In genomic region chr7:137315544-137315940, GRCm38 (mm10) we compare ENCODE assay signal across 11 mouse cellular contexts. TPM values are rescaled to one million over a fixed set of nuclear protein-coding genes. Genes with fewer than 3 reads are reported as not detected.
A peak's percentile ranks its signal among the peaks of the same experiment; 100 is the strongest.
DNase-seq lines count a peak whose midpoint lies in the region; ATAC-seq and TF ChIP-seq lines count a peak whose summit lies in the region.
"Had no signal": no experiment of that assay in that cellular context is flagged by ENCODE, and none has a peak within 500 bp of the region (broad histone marks: within the 10 kb centered on the region; RNA-seq: fewer than 3 reads in every experiment).

No protein-coding gene starts in this region.

- H3K27ac ChIP-seq in heart, postnatal 0 days (ENCODE audit: low read depth), result no peak overlapping the region
- no peak overlapping the region for H3K27ac ChIP-seq in embryonic fibroblast, embryonic 13.5 days (ENCODE audit: insufficient read depth, low read length)
- H3K27ac ChIP-seq in intestine, embryonic 15.5 days, result no peak overlapping the region
- peak overlapping the region; percentile 95 for H3K27ac ChIP-seq in neural tube, embryonic 12.5 days

- no peak for DNase-seq in heart, postnatal 0 days (ENCODE audit: low spot score)
- DNase-seq in heart, adult 18-20 months, result no peak
- no peak for DNase-seq in left cerebral cortex, postnatal 4 days
- DNase-seq in urinary bladder, postnatal 10 days (ENCODE audit: low spot score), result no peak
- DNase-seq in embryo, embryonic 9.5 days (ENCODE audit: extremely low spot score), result no peak
- DNase-seq: cerebellum, adult 18-20 months had no signal

- intact Hi-C loops in left cerebral cortex, postnatal 4 days (cut with DNase I), result loop anchor here (5.0 to 10.0 kb wide), 2 partner anchors 111 to 1253 kb away; no protein-coding TSS in a partner anchor

- TF ChIP-seq CTCF in heart, postnatal 0 days (IDR thresholded peaks at IDR 0.05; ENCODE audit: low read depth), result no peak
- TF ChIP-seq CTCF in embryonic fibroblast, embryonic 13.5 days (IDR thresholded peaks at IDR 0.05; ENCODE audit: borderline replicate concordance, insufficient read depth, low read length), result no peak

- no peak overlapping the region for H3K9ac ChIP-seq in heart, postnatal 0 days (replicated peaks; ENCODE audit: low read depth, low read length)
- no peak overlapping the region for H3K9ac ChIP-seq in intestine, embryonic 15.5 days
- peak overlapping the region; percentile 97 for H3K9ac ChIP-seq in neural tube, embryonic 12.5 days

- H3K27me3 ChIP-seq in heart, postnatal 0 days (ENCODE audit: control insufficient read depth, insufficient read depth, low read length), result peaks cover 96% of the 10 kb centered on the region
- H3K27me3 ChIP-seq in intestine, embryonic 15.5 days (replicated peaks), result peaks cover 84% of the 10 kb centered on the region
- H3K27me3 ChIP-seq in neural tube, embryonic 12.5 days (replicated peaks), result peaks cover 62% of the 10 kb centered on the region

- no peak for TF ChIP-seq EP300 in heart, postnatal 0 days (IDR thresholded peaks at IDR 0.05; ENCODE audit: low read depth)

- H3K36me3 ChIP-seq in heart, postnatal 0 days (replicated peaks; ENCODE audit: control insufficient read depth, insufficient read depth, low read length), result no peaks in the 10 kb centered on the region
- H3K36me3 ChIP-seq in intestine, embryonic 15.5 days, result no peaks in the 10 kb centered on the region
- no peaks in the 10 kb centered on the region for H3K36me3 ChIP-seq in neural tube, embryonic 12.5 days

- H3K4me2 ChIP-seq in heart, postnatal 0 days (ENCODE audit: low read depth, low read length), result peak overlapping the region; percentile 73
- H3K4me2 ChIP-seq in intestine, embryonic 15.5 days (replicated peaks), result peak overlapping the region; percentile 97
- peak overlapping the region; percentile 64 for H3K4me2 ChIP-seq in neural tube, embryonic 12.5 days (replicated peaks)

- H3K9me3 ChIP-seq in heart, postnatal 0 days (replicated peaks; ENCODE audit: control insufficient read depth, low read length), result no peaks in the 10 kb centered on the region
- H3K9me3 ChIP-seq in intestine, embryonic 15.5 days, result no peaks in the 10 kb centered on the region
- H3K9me3 ChIP-seq in neural tube, embryonic 12.5 days, result no peaks in the 10 kb centered on the region

- 6% methylated on average over 19 of the region's 19 CpGs for WGBS in heart, postnatal 0 days
- WGBS in intestine, embryonic 15.5 days, result 2% methylated on average over 19 of the region's 19 CpGs
- under 1% methylated on average over 19 of the region's 19 CpGs for WGBS in neural tube, embryonic 12.5 days

- peak overlapping the region; percentile 70 for H3K4me3 ChIP-seq in heart, postnatal 0 days (ENCODE audit: low read depth, low read length)
- H3K4me3 ChIP-seq in embryonic fibroblast, embryonic 13.5 days (ENCODE audit: insufficient read depth, low read length), result peak overlapping the region; percentile 19; the same call in 1 of the 2 replicates
- peak overlapping the region; percentile 59 for H3K4me3 ChIP-seq in intestine, embryonic 15.5 days (replicated peaks)
- H3K4me3 ChIP-seq in neural tube, embryonic 12.5 days, result peak overlapping the region; percentile 92

- no peak for TF ChIP-seq POLR2A in embryonic fibroblast, embryonic 13.5 days (IDR thresholded peaks at IDR 0.05; ENCODE audit: low read depth, low read length)

- ATAC-seq in heart, postnatal 0 days (ENCODE audit: insufficient read depth, low read depth), result no peak
- no peak for ATAC-seq in intestine, embryonic 15.5 days
- ATAC-seq in neural tube, embryonic 12.5 days (ENCODE audit: low FRiP score, low read depth), result no peak
- ATAC-seq: activated CD4-positive, CD25-positive, alpha-beta regulatory T cell, adult 4 months had no signal

- no peaks in the 10 kb centered on the region; the same call in 1 of the 2 replicates for H3K4me1 ChIP-seq in heart, postnatal 0 days (ENCODE audit: control insufficient read depth, insufficient read depth)
- no peaks in the 10 kb centered on the region for H3K4me1 ChIP-seq in embryonic fibroblast, embryonic 13.5 days (ENCODE audit: control insufficient read depth, insufficient read depth, low read length)
- H3K4me1 ChIP-seq in intestine, embryonic 15.5 days (replicated peaks), result peaks cover 37% of the 10 kb centered on the region
- peaks cover 60% of the 10 kb centered on the region for H3K4me1 ChIP-seq in neural tube, embryonic 12.5 days

RNA-seq across cellular contexts. Expression of gene Ebf3, which starts 1.3 kb away (rescaled TPM):
- total RNA-seq in heart, postnatal 0 days (2014; rRNA removed; ENCODE audit: low replicate concordance), result 3.7 and 8.2 TPM in 2 replicates
- polyA plus RNA-seq in heart, postnatal 0 days (2015; fragmentation: Nextera tagmentation; extraction: Ambion mirVana), result 0.97 and 1.1 TPM in 2 replicates
- 1 to 10 TPM; 4.7 to 5.5 TPM for total RNA-seq in heart, adult 18-20 months (2021)
- polyA plus RNA-seq in embryonic fibroblast, embryonic 13.5 days (2011; ENCODE audit: insufficient read length, low read depth, missing spikeins), result 12.9 and 17.0 TPM in 2 replicates
- 0.88 and 1.3 TPM in 2 replicates for polyA plus RNA-seq in intestine, embryonic 15.5 days (2015; fragmentation: Nextera tagmentation; extraction: Ambion mirVana)
- 19.1 and 20.0 TPM in 2 replicates for polyA plus RNA-seq in neural tube, embryonic 12.5 days (2016; fragmentation: Nextera tagmentation; extraction: Ambion mirVana)
- 1 to 10 TPM; 2.1 to 2.7 TPM for total RNA-seq in left cerebral cortex, postnatal 4 days (2021)
- polyA plus RNA-seq: activated CD4-positive, CD25-positive, alpha-beta regulatory T cell, adult 4 months; liver, embryonic 16.5 days had no signal

Comparison
In these comparisons a context has a peak if more than half of its experiments do, and no peak if none do; other contexts are left out.
1. H3K4me3 ChIP-seq: peak in every context shown above with its lines; median percentile 92 in neural tube, embryonic 12.5 days; 70 in heart, postnatal 0 days; 59 in intestine, embryonic 15.5 days; 19 in embryonic fibroblast, embryonic 13.5 days.